Mouse (Mus musculus): ENCODE results near the gene Zfp446. TPM values are rescaled to one million over a fixed set of nuclear protein-coding genes. Genes with fewer than 3 reads are reported as not detected.

The Zfp446 gene
- total RNA-seq, 1 experiment from 2014 or later, result 9.0 TPM

GRCm38 (mm10) chr7:12987409-12988189 is 10.0 kb downstream of the Zfp446 start:
- DNase-seq, result no peak

GRCm38 (mm10) chr7:12992222-12992621 is 14.6 kb downstream of the Zfp446 start:
- DNase-seq, result no peak

GRCm38 (mm10) chr7:12993148-12993547 is 15.5 kb downstream of the Zfp446 start:
- DNase-seq, result no peak

- no peak for DNase-seq
Observed at GRCm38 (mm10) chr7:12995862-12996261, 18.2 kb downstream of the Zfp446 start.

- no peak for DNase-seq
Observed at GRCm38 (mm10) chr7:12997230-12997629, 19.6 kb downstream of the Zfp446 start.

- no peak for DNase-seq
Observed at GRCm38 (mm10) chr7:12998053-12998452, 20.4 kb downstream of the Zfp446 start, which contains the start of gene Slc27a5. Gene Slc27a5 (minus strand): TSS chr7:12998192.

GRCm38 (mm10) chr7:12998851-12999250 is 21.2 kb downstream of the Zfp446 start, which contains the start of gene Trim28:
Gene Trim28 (plus strand): TSS chr7:12999114.
- no peak for DNase-seq

- DNase-seq, result no peak
Observed at GRCm38 (mm10) chr7:13001584-13001983, 23.9 kb downstream of the Zfp446 start.

GRCm38 (mm10) chr7:13003380-13003779 is 25.7 kb downstream of the Zfp446 start:
- DNase-seq, result no peak

GRCm38 (mm10) chr7:13006011-13006410 is 28.4 kb downstream of the Zfp446 start:
- DNase-seq, result no peak

- no peak for DNase-seq
Observed at GRCm38 (mm10) chr7:13006531-13006930, 28.9 kb downstream of the Zfp446 start.

GRCm38 (mm10) chr7:13007341-13008092 is 29.9 kb downstream of the Zfp446 start:
- DNase-seq, result no peak

- peak; percentile 86 for DNase-seq
Observed at GRCm38 (mm10) chr7:13009143-13010004, 31.7 kb downstream of the Zfp446 start.

GRCm38 (mm10) chr7:13010005-13010908 is 32.6 kb downstream of the Zfp446 start, which contains the start of gene Zbtb45:
Gene Zbtb45 (minus strand): TSS chr7:13010034.
- no peak for DNase-seq

- no peak for DNase-seq
Observed at GRCm38 (mm10) chr7:13013671-13014070, 36.0 kb downstream of the Zfp446 start.

- DNase-seq, result no peak
Observed at GRCm38 (mm10) chr7:13014275-13014839, 36.7 kb downstream of the Zfp446 start.

GRCm38 (mm10) chr7:13015217-13015616 is 37.6 kb downstream of the Zfp446 start:
- DNase-seq, result no peak

- peak; percentile 76 for DNase-seq
Observed at GRCm38 (mm10) chr7:13022773-13023535, 45.3 kb downstream of the Zfp446 start.

- peak; percentile 92 for DNase-seq
Observed at GRCm38 (mm10) chr7:13023928-13024731, 46.5 kb downstream of the Zfp446 start.
